Mouse (Mus musculus): Measurements from ENCODE around the gene Klra7. TPM values are rescaled to one million over a fixed set of nuclear protein-coding genes. Genes with fewer than 3 reads are reported as not detected.
"Not testable (repeated sequence)": the region's sequence is repeated elsewhere in the genome, so short reads cannot be mapped to it uniquely, and the experiment has no call there.

The Klra7 gene
- polyA plus RNA-seq (2015; fragmentation: Nextera tagmentation; extraction: Ambion mirVana) = 0.23 TPM in 1 of 2 replicates, not detected in the other

DNA sequence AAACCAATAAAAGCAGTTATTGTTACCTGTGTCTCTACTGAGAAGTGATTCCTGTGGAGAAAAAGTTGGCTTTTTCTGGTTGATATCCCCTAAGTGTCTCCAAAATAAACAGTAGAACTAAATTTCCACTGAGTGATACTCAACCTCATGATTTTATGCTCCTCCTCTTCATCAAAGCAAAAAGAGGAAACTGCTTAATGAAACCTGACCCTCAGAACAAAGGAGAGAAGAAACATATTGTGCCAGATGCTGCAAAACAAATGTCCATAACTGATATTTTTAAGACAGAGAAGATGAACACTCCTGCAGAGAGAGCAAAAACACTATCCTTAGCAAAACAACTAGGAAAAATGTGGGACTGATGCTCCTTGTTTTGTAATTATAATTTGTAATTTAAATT, at the start of gene Klra7:
Gene Klra7, minus strand, starts transcription at position 101 of the 400 bp plus-strand sequence.
- DNase-seq (ENCODE audit: low spot score) = no peak

DNA sequence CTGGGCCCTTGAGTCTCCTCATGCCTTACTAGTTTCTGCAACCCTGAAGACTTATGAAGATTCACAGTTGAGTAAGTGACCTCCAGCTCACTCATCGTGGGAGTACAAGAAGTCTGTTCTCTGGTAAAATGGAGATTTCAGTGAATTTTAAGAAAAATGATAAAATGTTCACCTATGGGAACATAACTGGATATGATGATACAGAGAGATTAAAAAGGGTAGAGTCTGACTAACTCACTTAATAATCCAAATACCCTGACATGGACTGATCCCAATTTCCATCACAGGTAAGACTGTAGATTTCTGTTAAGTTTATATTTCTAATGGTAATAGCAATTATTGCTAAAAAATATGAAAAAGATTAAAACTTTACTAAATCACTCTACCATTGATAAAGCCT, 48.7 kb upstream of the Klra7 start, which contains the start of gene Klra10:
Gene Klra10, minus strand, starts transcription at position 101 of the 400 bp plus-strand sequence.
- not testable (repeated sequence) for DNase-seq (ENCODE audit: low spot score)

DNA sequence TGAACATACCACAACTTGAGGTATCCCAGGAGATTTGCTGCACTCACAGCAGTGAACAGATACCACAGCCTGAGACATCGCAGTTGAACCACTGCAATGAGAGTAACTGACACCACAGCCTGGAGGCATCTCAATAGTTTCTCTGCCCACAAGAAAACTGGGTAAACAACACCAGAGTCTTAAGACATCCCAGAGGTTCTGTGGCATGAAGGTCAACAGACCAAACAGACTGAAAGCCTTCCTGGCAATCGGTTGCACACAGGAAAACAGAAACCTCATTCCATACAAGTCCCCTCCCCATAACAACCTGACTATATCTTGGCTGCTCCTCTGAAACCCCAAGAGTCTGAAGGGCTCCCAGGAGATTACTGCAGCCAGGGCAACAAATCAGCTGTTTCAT, 22.2 kb upstream of the Klra7 start:
- DNase-seq (ENCODE audit: low spot score) = no peak

DNA sequence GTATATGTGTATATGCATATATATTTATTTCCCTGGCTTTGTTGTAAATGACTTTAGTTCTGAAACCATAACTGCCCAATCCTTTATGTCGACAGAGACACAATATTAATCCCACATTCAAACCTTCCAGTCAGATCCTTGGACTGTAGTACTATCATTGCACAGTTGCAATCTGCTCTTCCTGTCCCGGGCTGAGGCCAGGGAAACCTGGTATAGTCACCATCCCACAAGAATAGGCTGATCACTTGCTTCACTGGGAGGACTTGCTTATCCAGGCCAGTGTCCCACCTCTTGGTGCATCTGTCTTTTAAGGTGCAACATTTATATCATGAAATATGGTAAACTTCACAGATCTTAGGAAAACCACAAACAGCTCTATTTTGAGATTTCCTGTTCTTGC, 4.4 kb upstream of the Klra7 start:
- DNase-seq (ENCODE audit: low spot score) = no peak

DNA sequence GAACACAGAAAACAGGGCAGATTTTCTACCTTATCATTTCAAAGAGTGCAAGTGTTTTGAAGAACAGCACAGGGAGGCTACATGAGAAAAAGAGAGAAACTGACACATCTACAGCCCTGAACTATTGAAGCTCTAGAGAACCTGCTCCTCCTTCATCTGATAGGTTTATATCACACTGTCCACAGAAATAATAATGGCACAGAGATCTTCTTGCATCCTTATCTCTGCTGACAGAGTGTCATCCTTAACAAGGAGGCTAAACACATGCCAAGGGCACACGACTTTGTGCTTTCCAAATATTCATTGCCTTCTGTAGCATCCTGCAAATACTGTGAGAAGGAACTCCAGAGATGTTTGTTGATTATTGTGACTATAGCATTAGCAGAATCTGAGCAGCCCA, 3.5 kb upstream of the Klra7 start:
- DNase-seq (ENCODE audit: low spot score) = no peak

DNA sequence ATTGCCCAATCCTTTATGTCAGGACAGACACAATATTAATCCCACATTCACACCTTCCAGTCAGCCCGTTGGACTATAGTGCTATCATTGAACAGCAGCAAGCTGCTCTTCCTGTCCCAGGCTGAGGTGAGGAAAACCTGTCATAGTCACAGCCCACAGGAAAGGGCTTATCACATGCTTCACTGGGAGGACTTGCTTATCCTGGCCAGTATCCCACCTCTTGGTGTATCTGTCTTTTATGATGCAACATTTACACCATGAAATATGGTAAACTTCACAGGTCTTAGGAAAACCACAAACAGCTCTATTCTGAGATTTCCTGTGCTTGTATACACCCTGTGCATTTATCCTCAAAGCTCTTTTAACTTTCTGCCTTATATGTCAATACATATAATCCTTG, 35.7 kb downstream of the Klra7 start:
- not testable (repeated sequence) for DNase-seq (ENCODE audit: low spot score)

DNA sequence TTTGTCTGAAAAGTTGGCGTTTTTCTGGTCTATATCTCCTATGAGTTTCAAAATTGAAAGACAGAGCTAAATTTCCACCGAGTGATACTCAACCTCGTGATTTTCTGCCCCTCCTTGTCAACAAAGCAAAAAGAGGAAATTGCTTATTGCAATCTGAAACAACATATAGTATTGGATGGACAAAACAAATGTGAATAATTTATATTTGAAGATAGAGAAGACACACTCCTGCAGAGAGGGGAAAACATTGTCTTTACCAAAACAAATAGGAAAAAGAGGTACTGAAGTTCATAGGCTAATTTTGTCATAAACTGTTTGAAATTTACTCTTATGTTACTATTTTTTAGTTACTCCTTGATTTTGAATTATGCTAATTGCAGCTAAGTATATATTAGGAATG, 40.1 kb downstream of the Klra7 start, which contains the start of gene Klra9:
Gene Klra9, minus strand, starts transcription at position 101 of the 400 bp plus-strand sequence.
- DNase-seq (ENCODE audit: low spot score) = not testable (repeated sequence)

Other genes with a start within 250 kb of the Klra7 start
- not detected in 2 replicates for gene Klra6, start 206.4 kb downstream of the Klra7 start, polyA plus RNA-seq (2015; fragmentation: Nextera tagmentation; extraction: Ambion mirVana)
- not detected in 2 replicates for gene Klra4, start 166.1 kb downstream of the Klra7 start, polyA plus RNA-seq (2015; fragmentation: Nextera tagmentation; extraction: Ambion mirVana)
- gene Klra8, start 103.4 kb downstream of the Klra7 start, polyA plus RNA-seq (2015; fragmentation: Nextera tagmentation; extraction: Ambion mirVana) = not detected in 2 replicates
- not detected in 2 replicates for gene Klra9, start 40.2 kb downstream of the Klra7 start, polyA plus RNA-seq (2015; fragmentation: Nextera tagmentation; extraction: Ambion mirVana)
- not detected in 2 replicates for gene Klra10, start 48.6 kb upstream of the Klra7 start, polyA plus RNA-seq (2015; fragmentation: Nextera tagmentation; extraction: Ambion mirVana)
- not detected in 2 replicates for gene Klra3, start 104.3 kb upstream of the Klra7 start, polyA plus RNA-seq (2015; fragmentation: Nextera tagmentation; extraction: Ambion mirVana)
- not detected in 2 replicates for gene Klra1, start 153.6 kb upstream of the Klra7 start, polyA plus RNA-seq (2015; fragmentation: Nextera tagmentation; extraction: Ambion mirVana)